Mouse (Mus musculus) c-Kit-negative CD71-positive TER-119-positive erythroid progenitor cells, embryonic 14.5 days (primary cell): ENCODE measurements around the gene Olfr1058.
"Not testable (repeated sequence)": the region's sequence is repeated elsewhere in the genome, so short reads cannot be mapped to it uniquely, and the experiment has no call there.

ENCODE experiments used
- DNase-seq: peaks from one replicate; pipeline ENCODE4 v3.0.0-alpha.2; 2013; ENCODE audit warnings: low read depth, low spot score

Gene Olfr1058

GRCm38 (mm10) chr2:86388461-86388860 lies at the start of gene Olfr1058:
TSS of gene Olfr1058 (minus strand) at chr2:86388561.
- DNase-seq, result not testable (repeated sequence)

GRCm38 (mm10) chr2:86428511-86428910 lies 40.1 kb upstream of the Olfr1058 start:
- not testable (repeated sequence) for DNase-seq

GRCm38 (mm10) chr2:86426649-86427048 lies 38.3 kb upstream of the Olfr1058 start, which contains the start of gene Olfr1062:
TSS of gene Olfr1062 (minus strand) at chr2:86426749.
- DNase-seq, result not testable (repeated sequence)

- no peak for DNase-seq
These were observed 25.6 kb upstream of the Olfr1058 start, which contains the start of gene Olfr1061 for GRCm38 (mm10) chr2:86413950-86414349. TSS of gene Olfr1061 (minus strand) at chr2:86414050.

- DNase-seq, result no peak
These were observed 6.8 kb upstream of the Olfr1058 start for GRCm38 (mm10) chr2:86395114-86395513.

GRCm38 (mm10) chr2:86378293-86378692 lies 10.1 kb downstream of the Olfr1058 start, which contains the start of gene Olfr1057:
TSS of gene Olfr1057 (minus strand) at chr2:86378393.
- no peak for DNase-seq

- not testable (repeated sequence) for DNase-seq
These were observed 22.0 kb downstream of the Olfr1058 start for GRCm38 (mm10) chr2:86366342-86366741.

GRCm38 (mm10) chr2:86362369-86362768 lies 26.0 kb downstream of the Olfr1058 start, which contains the start of gene Olfr1056:
TSS of gene Olfr1056 (minus strand) at chr2:86362469.
- no peak for DNase-seq

GRCm38 (mm10) chr2:86351751-86352150 lies 36.6 kb downstream of the Olfr1058 start:
- not testable (repeated sequence) for DNase-seq

GRCm38 (mm10) chr2:86350184-86350583 lies 38.2 kb downstream of the Olfr1058 start, which contains the start of gene Olfr1055:
TSS of gene Olfr1055 (minus strand) at chr2:86350284.
- no peak for DNase-seq

GRCm38 (mm10) chr2:86335333-86335732 lies 53.0 kb downstream of the Olfr1058 start, which contains the start of gene Olfr1054:
TSS of gene Olfr1054 (minus strand) at chr2:86335433.
- DNase-seq, result no peak
